Comparison of ENCODE assay signal across 27 mouse cellular contexts in genomic region chr5:149178095-149178494, GRCm38 (mm10).
"Had no signal": no experiment of that assay in that cellular context is flagged by ENCODE, and none has a peak within 500 bp of the region (broad histone marks: within the 10 kb centered on the region; RNA-seq: fewer than 3 reads in every experiment).

No protein-coding gene starts in this region.

- H3K4me2 ChIP-seq: heart, embryonic 11.5 days; heart, embryonic 13.5 days; heart, embryonic 15.5 days; hindbrain, embryonic 12.5 days; hindbrain, embryonic 14.5 days; intestine, embryonic 15.5 days; limb, embryonic 12.5 days; liver, embryonic 11.5 days; liver, embryonic 13.5 days had no signal

- H3K9ac ChIP-seq: heart, embryonic 13.5 days; heart, embryonic 15.5 days; hindbrain, embryonic 12.5 days; hindbrain, embryonic 14.5 days; intestine, embryonic 15.5 days; limb, embryonic 12.5 days; liver, embryonic 13.5 days had no signal

- DNase-seq: gastrocnemius, adult 2 months; gastrocnemius, postnatal 10 days; gastrocnemius, postnatal 25 days; heart, postnatal 14 days; heart, postnatal 36 days; kidney, adult 18-20 months; kidney, adult 8-10 months; kidney, postnatal 10 days; kidney, postnatal 25 days; kidney, postnatal 4 days; liver; liver, embryonic 13.5 days had no signal

- H3K4me3 ChIP-seq: gastrocnemius, adult 2 months; heart, embryonic 13.5 days; heart, embryonic 15.5 days; hindbrain, embryonic 10.5 days; hindbrain, embryonic 12.5 days; intestine, embryonic 15.5 days; layer of hippocampus, adult 2 months; left cerebral cortex, adult 2 months; limb, embryonic 10.5 days; limb, embryonic 12.5 days; liver, embryonic 13.5 days had no signal

- H3K4me1 ChIP-seq: heart, embryonic 15.5 days; intestine, embryonic 15.5 days had no signal

- ATAC-seq: hindbrain, embryonic 16.5 days; inflammation-experienced regulatory T-cells, adult 6 months; intestine, embryonic 15.5 days; intestine, postnatal 0 days had no signal

- H3K36me3 ChIP-seq: heart, embryonic 13.5 days; heart, embryonic 15.5 days; hindbrain, embryonic 10.5 days; hindbrain, embryonic 12.5 days; intestine, embryonic 15.5 days; limb, embryonic 10.5 days; limb, embryonic 12.5 days; liver, embryonic 13.5 days had no signal

- H3K9me3 ChIP-seq: heart, embryonic 13.5 days; heart, embryonic 15.5 days; hindbrain, embryonic 10.5 days; hindbrain, embryonic 12.5 days; intestine, embryonic 15.5 days; limb, embryonic 10.5 days; limb, embryonic 12.5 days; liver, embryonic 13.5 days had no signal

- H3K27ac ChIP-seq: gastrocnemius, adult 2 months; heart, embryonic 13.5 days; heart, embryonic 15.5 days; hindbrain, embryonic 10.5 days; hindbrain, embryonic 12.5 days; hindbrain, embryonic 14.5 days; intestine, embryonic 15.5 days; layer of hippocampus, adult 2 months; left cerebral cortex, adult 2 months; limb, embryonic 10.5 days; limb, embryonic 12.5 days; liver, embryonic 13.5 days had no signal

- H3K27me3 ChIP-seq: heart, embryonic 13.5 days; heart, embryonic 15.5 days; hindbrain, embryonic 12.5 days; intestine, embryonic 15.5 days; limb, embryonic 12.5 days; liver, embryonic 13.5 days had no signal
